Mouse (Mus musculus) layer of hippocampus, postnatal 10 days (tissue): ENCODE data around the gene Glud1. TPM values are rescaled to one million over a fixed set of nuclear protein-coding genes. Genes with fewer than 3 reads are reported as not detected.

ENCODE experiments used
- DNase-seq, 2 experiments: peaks; one replicate each; pipeline ENCODE4 v3.0.0; 2021; ENCODE audit warnings: low spot score in 2 of 2
- total RNA-seq, 2 experiments: library from RNA; stranded (reverse); gene quantifications; 2 replicates each; pipeline ENCODE4 v1.2.3; 2021

Glud1 gene
- total RNA-seq, 2 experiments from 2014 or later: 408 to 469 TPM

DNA sequence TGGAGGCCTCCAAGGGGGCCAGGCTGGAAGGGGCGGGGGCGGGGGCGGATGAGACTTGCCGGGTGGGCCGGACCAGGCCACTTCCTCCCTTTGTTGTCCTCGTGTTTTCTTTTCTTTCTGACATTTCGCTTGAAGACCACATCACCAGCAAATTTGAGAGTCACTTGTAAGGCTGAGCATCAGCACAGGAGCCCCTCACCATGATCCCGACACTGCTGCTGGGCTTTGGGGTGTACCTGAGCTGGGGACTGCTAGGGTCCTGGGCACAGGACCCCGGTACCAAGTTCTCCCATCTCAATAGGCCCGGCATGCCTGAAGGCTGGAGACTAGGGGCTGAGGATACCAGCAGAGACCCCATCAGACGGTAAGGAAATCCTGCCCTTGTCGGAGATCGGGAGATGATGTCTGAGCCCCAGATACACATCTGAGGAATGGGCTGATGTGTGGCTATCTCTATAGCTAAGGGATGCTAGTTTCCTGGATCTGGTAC, 64.9 kb downstream of the Glud1 start, which contains the start of gene Mmrn2:
Mmrn2 (plus strand) TSS at position 51 of the 490 bp plus-strand sequence.
- no peak for DNase-seq

GRCm38 (mm10) chr14:34375941-34376340, 65.4 kb downstream of the Glud1 start:
- no peak for DNase-seq

DNA sequence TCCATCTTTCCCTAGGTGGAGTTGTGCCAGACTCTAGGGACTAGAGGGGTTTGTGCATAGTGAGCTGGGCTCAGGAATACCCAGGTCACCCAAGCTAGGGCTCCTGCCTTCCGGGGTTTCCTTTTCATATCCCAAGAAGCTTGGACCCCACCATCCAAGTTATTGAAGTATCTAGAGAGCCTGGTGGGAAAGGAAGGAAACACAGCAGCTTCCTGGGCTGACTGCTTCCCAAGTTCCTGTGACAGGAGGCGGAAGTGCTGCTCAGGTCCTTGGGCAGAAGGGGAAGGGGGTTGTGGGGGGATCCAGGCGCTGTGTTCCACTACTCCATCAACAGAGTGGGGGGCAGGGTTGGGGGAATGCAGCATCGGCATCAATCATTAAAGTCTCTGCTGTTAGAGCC, 66.6 kb downstream of the Glud1 start:
- DNase-seq: no peak

DNA sequence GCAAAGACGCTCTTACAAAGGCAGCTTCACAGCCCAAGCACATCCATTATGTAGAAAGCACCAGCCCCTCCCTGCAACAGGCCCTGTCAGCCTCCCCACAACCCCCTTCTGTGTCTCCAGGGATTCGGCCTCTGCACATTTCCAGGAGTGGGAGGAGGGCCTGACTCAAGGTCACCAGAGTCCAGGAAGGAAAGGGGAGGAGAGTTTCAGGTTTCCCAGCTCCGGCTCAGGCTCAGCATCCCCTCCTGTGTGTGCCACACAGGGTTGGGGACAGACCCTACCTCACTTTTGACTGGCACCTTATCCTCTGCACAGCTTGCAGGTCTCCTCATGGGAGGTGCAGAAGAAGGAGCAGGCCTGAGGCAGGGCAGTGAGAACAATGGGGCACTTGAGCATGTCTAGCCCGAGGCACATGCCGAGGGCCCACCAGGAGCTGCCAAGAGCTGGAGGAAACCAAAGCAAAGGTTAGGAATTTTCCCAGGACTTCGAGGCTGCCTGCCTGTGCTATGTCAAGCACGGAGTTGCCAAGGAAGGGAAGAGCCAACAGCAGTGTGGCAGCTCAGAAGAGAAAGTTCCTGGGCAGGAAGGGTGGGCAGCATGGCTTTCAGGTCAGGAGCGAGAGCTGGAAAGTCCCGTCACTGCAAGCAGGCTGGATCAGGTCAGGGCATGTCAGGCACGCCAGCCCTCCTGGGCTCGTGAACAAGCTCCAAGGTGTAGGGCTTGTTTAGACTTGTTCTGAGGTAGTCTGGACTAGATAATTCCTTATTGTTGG, 68.2 kb downstream of the Glud1 start:
- no peak for DNase-seq

DNA sequence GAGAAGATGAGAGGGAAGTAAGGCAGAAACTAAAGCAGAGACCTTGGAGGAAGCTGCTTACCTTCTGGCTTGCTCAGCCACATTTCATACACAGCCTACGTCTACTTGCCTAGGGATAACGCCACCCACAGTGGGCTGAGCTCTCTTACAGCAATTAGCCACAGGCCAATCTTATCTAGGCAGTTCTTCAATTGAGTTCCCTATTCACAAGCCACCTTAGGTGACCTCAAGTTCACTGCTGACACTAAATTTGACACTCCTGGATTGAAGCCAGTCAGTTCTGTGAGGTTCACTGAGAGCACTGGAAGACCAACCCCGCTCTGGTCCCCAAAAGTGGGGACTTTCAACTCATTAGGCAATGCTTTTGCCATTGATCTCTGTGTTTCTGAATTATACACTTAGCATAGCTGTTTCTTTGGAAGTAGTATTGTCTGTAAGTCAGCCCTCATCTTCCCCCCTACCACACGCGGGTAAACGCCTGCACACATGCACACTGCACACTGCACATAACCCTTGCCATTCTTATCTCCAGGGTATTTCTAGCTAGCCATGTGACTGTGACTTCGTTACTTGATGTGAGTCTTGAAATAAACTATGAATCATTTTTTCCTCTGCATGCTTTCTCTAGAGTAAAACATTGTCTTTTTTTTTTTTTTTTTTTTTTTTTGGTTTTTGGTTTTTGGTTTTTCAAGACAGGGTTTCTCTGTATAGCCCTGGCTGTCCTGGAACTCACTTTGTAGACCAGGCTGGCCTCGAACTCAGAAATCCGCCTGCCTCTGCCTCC, 72.6 kb downstream of the Glud1 start:
- no peak for DNase-seq

GRCm38 (mm10) chr14:34393295-34393694, 82.8 kb downstream of the Glud1 start:
- DNase-seq: no peak

Other genes with a start within 250 kb of the Glud1 start
- 1 to 10 TPM in 1 of 2 experiments, under 1 TPM in 1; 0.83 to 1.1 TPM for gene Anxa8, start 224.7 kb upstream of the Glud1 start, total RNA-seq
- gene A630023A22Rik, start 208.0 kb upstream of the Glud1 start, total RNA-seq: not detected
- under 1 TPM; 0.09 to 0.18 TPM for gene Npy4r, start 158.2 kb upstream of the Glud1 start, total RNA-seq
- 1 to 10 TPM; 6.0 to 7.5 TPM for gene Gprin2, start 109.1 kb upstream of the Glud1 start, total RNA-seq
- gene Syt15, start 91.1 kb upstream of the Glud1 start, total RNA-seq: 1 to 10 TPM; 1.7 to 1.8 TPM
- gene Shld2, start 234 bp upstream of the Glud1 start, total RNA-seq: 10 to 100 TPM in 1 of 2 experiments, 1 to 10 TPM in 1; 9.7 to 13.5 TPM
- gene Fam25c, start 44.7 kb downstream of the Glud1 start, total RNA-seq: not detected
- gene Sncg, start 64.1 kb downstream of the Glud1 start, total RNA-seq: 1 to 10 TPM; 1.6 to 1.8 TPM
- 1 to 10 TPM; 4.0 to 4.5 TPM for gene Mmrn2, start 64.7 kb downstream of the Glud1 start, total RNA-seq
- gene Bmpr1a, start 192.6 kb downstream of the Glud1 start, total RNA-seq: 10 to 100 TPM; 41.9 to 46.1 TPM
- gene 9230112D13Rik, start 212.1 kb downstream of the Glud1 start, total RNA-seq: not detected